Mouse (Mus musculus) urinary bladder, postnatal 10 days (tissue): ENCODE data around the gene Flrt1.

ENCODE experiments used
- DNase-seq: peaks from one replicate; pipeline ENCODE4 v3.0.0; 2022; ENCODE audit warnings: low spot score

Gene Flrt1

GRCm38 (mm10) chr19:7105544-7105943 is at the start of gene Flrt1:
Flrt1 (minus strand) TSS chr19:7105729.
- DNase-seq = no peak

- no peak for DNase-seq
Measured at GRCm38 (mm10) chr19:7155196-7155595, 49.7 kb upstream of the Flrt1 start.

- DNase-seq = no peak
Measured at GRCm38 (mm10) chr19:7153232-7153631, 47.7 kb upstream of the Flrt1 start.

GRCm38 (mm10) chr19:7151927-7152653 is 46.6 kb upstream of the Flrt1 start:
- DNase-seq = no peak

GRCm38 (mm10) chr19:7151300-7151926 is 45.9 kb upstream of the Flrt1 start:
- DNase-seq = no peak

GRCm38 (mm10) chr19:7149158-7149685 is 43.7 kb upstream of the Flrt1 start:
- DNase-seq = no peak

- DNase-seq = no peak
Measured at GRCm38 (mm10) chr19:7148541-7149085, 43.1 kb upstream of the Flrt1 start.

- DNase-seq = no peak
Measured at GRCm38 (mm10) chr19:7148096-7148495, 42.6 kb upstream of the Flrt1 start.

GRCm38 (mm10) chr19:7146376-7146775 is 40.8 kb upstream of the Flrt1 start:
- no peak for DNase-seq

- no peak for DNase-seq
Measured at GRCm38 (mm10) chr19:7144458-7144857, 38.9 kb upstream of the Flrt1 start.

GRCm38 (mm10) chr19:7143854-7144253 is 38.3 kb upstream of the Flrt1 start:
- no peak for DNase-seq

GRCm38 (mm10) chr19:7142207-7142915 is 36.8 kb upstream of the Flrt1 start:
- no peak for DNase-seq

- DNase-seq = no peak
Measured at GRCm38 (mm10) chr19:7140856-7141421, 35.4 kb upstream of the Flrt1 start.

GRCm38 (mm10) chr19:7140373-7140772 is 34.8 kb upstream of the Flrt1 start:
- no peak for DNase-seq

GRCm38 (mm10) chr19:7139321-7139720 is 33.8 kb upstream of the Flrt1 start:
- no peak for DNase-seq

- no peak for DNase-seq
Measured at GRCm38 (mm10) chr19:7138327-7138726, 32.8 kb upstream of the Flrt1 start.

- DNase-seq = no peak
Measured at GRCm38 (mm10) chr19:7136714-7137498, 31.4 kb upstream of the Flrt1 start.

- DNase-seq = no peak
Measured at GRCm38 (mm10) chr19:7136016-7136415, 30.5 kb upstream of the Flrt1 start.

GRCm38 (mm10) chr19:7135525-7135924 is 30.0 kb upstream of the Flrt1 start:
- DNase-seq = no peak

GRCm38 (mm10) chr19:7134631-7135091 is 29.1 kb upstream of the Flrt1 start:
- no peak for DNase-seq

GRCm38 (mm10) chr19:7133436-7133835 is 27.9 kb upstream of the Flrt1 start:
- DNase-seq = no peak
